Mouse (Mus musculus): ENCODE data around the gene Tnp2. TPM values are rescaled to one million over a fixed set of nuclear protein-coding genes. Genes with fewer than 3 reads are reported as not detected.

The Tnp2 gene
- polyA plus RNA-seq, 1 experiment = not detected

Other genes starting within 250 kb of the Tnp2 start
- gene Dexi, start 245.6 kb downstream of the Tnp2 start, polyA plus RNA-seq (2012; ENCODE audit: insufficient read depth, insufficient read length, missing spikeins) = 12.4 and 13.4 TPM in 2 replicates
- gene Clec16a, start 243.3 kb downstream of the Tnp2 start, polyA plus RNA-seq (2012; ENCODE audit: insufficient read depth, insufficient read length, missing spikeins) = 25.4 and 29.0 TPM in 2 replicates
- gene Socs1, start 3.1 kb downstream of the Tnp2 start, polyA plus RNA-seq (2012; ENCODE audit: insufficient read depth, insufficient read length, missing spikeins) = 0.54 TPM in 1 of 2 replicates, not detected in the other
- not detected in 2 replicates for gene Prm3, start 2.3 kb upstream of the Tnp2 start, polyA plus RNA-seq (2012; ENCODE audit: insufficient read depth, insufficient read length, missing spikeins)
- gene Prm2, start 7.5 kb upstream of the Tnp2 start, polyA plus RNA-seq (2012; ENCODE audit: insufficient read depth, insufficient read length, missing spikeins) = not detected in 2 replicates
- gene Prm1, start 17.2 kb upstream of the Tnp2 start, polyA plus RNA-seq (2012; ENCODE audit: insufficient read depth, insufficient read length, missing spikeins) = not detected in 2 replicates
- gene Gm11172, start 24.3 kb upstream of the Tnp2 start, polyA plus RNA-seq (2012; ENCODE audit: insufficient read depth, insufficient read length, missing spikeins) = not detected in 2 replicates
- gene Rmi2, start 46.4 kb upstream of the Tnp2 start, polyA plus RNA-seq (2012; ENCODE audit: insufficient read depth, insufficient read length, missing spikeins) = not detected in 2 replicates

Data from brown adipose tissue, adult 24 weeks (tissue).